22 mouse cellular contexts compared by ENCODE assay signal in the genomic region with DNA sequence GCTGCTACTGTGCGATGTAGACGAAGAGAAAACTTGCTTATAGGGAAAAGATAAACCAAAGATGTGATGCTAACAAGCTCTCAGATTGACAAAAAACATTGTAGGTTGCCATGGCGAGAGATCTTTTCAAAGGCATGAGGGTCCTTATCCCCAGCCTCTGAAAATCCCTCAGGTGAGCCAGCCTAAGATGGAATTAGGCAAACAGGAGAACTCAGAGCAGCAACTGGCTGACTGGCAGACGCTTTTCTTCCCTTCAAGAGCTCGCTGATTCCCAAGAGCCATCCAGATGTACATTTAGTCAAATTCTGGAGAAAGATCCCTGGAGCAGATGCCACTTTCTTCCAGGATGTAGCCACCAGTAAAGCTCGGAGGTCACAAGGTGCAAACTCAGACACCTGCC.
DNase-seq lines count a peak whose midpoint lies in the region; ATAC-seq and TF ChIP-seq lines count a peak whose summit lies in the region.
"Had no signal": no experiment of that assay in that cellular context is flagged by ENCODE, and none has a peak within 500 bp of the region (broad histone marks: within the 10 kb centered on the region; RNA-seq: fewer than 3 reads in every experiment).

No protein-coding gene starts in this region.

- TF ChIP-seq CTCF in hindbrain, postnatal 0 days (IDR thresholded peaks at IDR 0.05; ENCODE audit: low read depth): no peak

- H3K27ac ChIP-seq in midbrain, embryonic 11.5 days (ENCODE audit: low read depth, low read length): 0 out of 2 replicates have a peak overlapping the region, but pooled peaks have one; percentile 15
- no peak overlapping the region for H3K27ac ChIP-seq in midbrain, embryonic 10.5 days (replicated peaks)
- H3K27ac ChIP-seq in forebrain, embryonic 16.5 days (ENCODE audit: low read length): peak overlapping the region; percentile 82
- H3K27ac ChIP-seq in hindbrain, postnatal 0 days: peak overlapping the region; percentile 60; the same call in 1 of the 2 replicates
- H3K27ac ChIP-seq in neural tube, embryonic 15.5 days (replicated peaks): 0 out of 2 replicates have a peak overlapping the region, but pooled peaks have one; percentile 38
- H3K27ac ChIP-seq: embryonic facial prominence, embryonic 10.5 days; layer of hippocampus, adult 2 months; liver, embryonic 15.5 days; macrophage had no signal

- no peaks in the 10 kb centered on the region for H3K4me1 ChIP-seq in midbrain, embryonic 11.5 days (ENCODE audit: control insufficient read depth, insufficient read depth, low read length)
- peaks cover 11% of the 10 kb centered on the region for H3K4me1 ChIP-seq in midbrain, embryonic 10.5 days
- peaks cover 16% of the 10 kb centered on the region for H3K4me1 ChIP-seq in forebrain, embryonic 16.5 days (replicated peaks; ENCODE audit: control insufficient read depth, insufficient read depth, low read length)
- peaks cover 6% of the 10 kb centered on the region; the same call in 1 of the 2 replicates for H3K4me1 ChIP-seq in hindbrain, postnatal 0 days (ENCODE audit: insufficient read depth, low read length)
- peaks cover 11% of the 10 kb centered on the region for H3K4me1 ChIP-seq in neural tube, embryonic 15.5 days
- H3K4me1 ChIP-seq: liver, embryonic 15.5 days had no signal

- H3K36me3 ChIP-seq in midbrain, embryonic 11.5 days (ENCODE audit: control insufficient read depth, insufficient read depth, low read length): no peaks in the 10 kb centered on the region
- no peaks in the 10 kb centered on the region for H3K36me3 ChIP-seq in midbrain, embryonic 10.5 days
- H3K36me3 ChIP-seq in forebrain, embryonic 16.5 days (ENCODE audit: control insufficient read depth, insufficient read depth): no peaks in the 10 kb centered on the region
- no peaks in the 10 kb centered on the region for H3K36me3 ChIP-seq in hindbrain, postnatal 0 days (ENCODE audit: insufficient read depth, low read length)
- H3K36me3 ChIP-seq in neural tube, embryonic 15.5 days: no peaks in the 10 kb centered on the region
- H3K36me3 ChIP-seq: embryonic facial prominence, embryonic 10.5 days; G1E; liver, embryonic 15.5 days had no signal

- H3K4me3 ChIP-seq in midbrain, embryonic 11.5 days (ENCODE audit: low read depth, low read length): no peak overlapping the region
- no peak overlapping the region for H3K4me3 ChIP-seq in midbrain, embryonic 10.5 days
- no peak overlapping the region for H3K4me3 ChIP-seq in forebrain, embryonic 16.5 days (replicated peaks; ENCODE audit: low read length)
- H3K4me3 ChIP-seq in hindbrain, postnatal 0 days (ENCODE audit: low read length): no peak overlapping the region
- H3K4me3 ChIP-seq in neural tube, embryonic 15.5 days (replicated peaks): no peak overlapping the region
- H3K4me3 ChIP-seq: liver, embryonic 15.5 days had no signal

- no peaks in the 10 kb centered on the region for H3K9me3 ChIP-seq in midbrain, embryonic 11.5 days (ENCODE audit: control insufficient read depth, low read length)
- no peaks in the 10 kb centered on the region for H3K9me3 ChIP-seq in midbrain, embryonic 10.5 days (replicated peaks)
- no peaks in the 10 kb centered on the region for H3K9me3 ChIP-seq in forebrain, embryonic 16.5 days (ENCODE audit: control insufficient read depth, low read length)
- no peaks in the 10 kb centered on the region for H3K9me3 ChIP-seq in hindbrain, postnatal 0 days (ENCODE audit: low read length)
- H3K9me3 ChIP-seq in neural tube, embryonic 15.5 days (replicated peaks): no peaks in the 10 kb centered on the region
- H3K9me3 ChIP-seq: embryonic facial prominence, embryonic 10.5 days; liver, embryonic 15.5 days had no signal

- WGBS in midbrain, embryonic 11.5 days: 46% methylated on average over 6 of the region's 6 CpGs
- WGBS in midbrain, embryonic 10.5 days: 58% methylated on average over 6 of the region's 6 CpGs
- 9% methylated on average over 6 of the region's 6 CpGs for WGBS in forebrain, embryonic 16.5 days
- WGBS in hindbrain, postnatal 0 days: 51% methylated on average over 6 of the region's 6 CpGs
- 65% methylated on average over 6 of the region's 6 CpGs for WGBS in neural tube, embryonic 15.5 days

- H3K9ac ChIP-seq in midbrain, embryonic 11.5 days (ENCODE audit: low read length): no peak overlapping the region
- H3K9ac ChIP-seq in forebrain, embryonic 16.5 days (replicated peaks; ENCODE audit: low read depth, low read length): peak overlapping the region; percentile 38
- H3K9ac ChIP-seq in hindbrain, postnatal 0 days (replicated peaks; ENCODE audit: low read length): no peak overlapping the region; the same call in 1 of the 2 replicates
- H3K9ac ChIP-seq in neural tube, embryonic 15.5 days (replicated peaks): no peak overlapping the region
- H3K9ac ChIP-seq: liver, embryonic 15.5 days had no signal

- DNase-seq in midbrain, embryonic 11.5 days (ENCODE audit: low spot score, missing footprints): peak; percentile 83
- no peak for DNase-seq in midbrain, embryonic 10.5 days (ENCODE audit: low spot score)
- DNase-seq in hindbrain, postnatal 0 days (ENCODE audit: low spot score): no peak
- DNase-seq in cerebellum, adult 8-10 months: no peak
- no peak for DNase-seq in frontal cortex, postnatal 25 days (ENCODE audit: low spot score in 2 of 2)
- DNase-seq in gastrocnemius, adult 8-10 months (ENCODE audit: low spot score in 2 of 2): no peak
- DNase-seq: cerebellum, adult 18-20 months; cerebellum, postnatal 36 days; gastrocnemius, postnatal 25 days; kidney, postnatal 10 days; right cerebral cortex, adult 18-20 months; spleen, adult 18-20 months; thymus, postnatal 4 days had no signal

- 0 out of 2 replicates have a peak, but pooled peaks have one; percentile 0 for ATAC-seq in midbrain, embryonic 11.5 days (ENCODE audit: low FRiP score)
- ATAC-seq in forebrain, embryonic 16.5 days: no peak
- ATAC-seq in hindbrain, postnatal 0 days: no peak; the same call in 1 of the 2 replicates
- no peak for ATAC-seq in neural tube, embryonic 15.5 days (ENCODE audit: low FRiP score)
- ATAC-seq: activated CD4-positive, CD25-positive, alpha-beta regulatory T cell, adult 4 months; intestine, postnatal 0 days had no signal

- no peak overlapping the region for H3K4me2 ChIP-seq in midbrain, embryonic 11.5 days
- peak overlapping the region; percentile 48 for H3K4me2 ChIP-seq in forebrain, embryonic 16.5 days (ENCODE audit: low read length)
- no peak overlapping the region for H3K4me2 ChIP-seq in hindbrain, postnatal 0 days (ENCODE audit: low read depth, low read length)
- no peak overlapping the region for H3K4me2 ChIP-seq in neural tube, embryonic 15.5 days
- H3K4me2 ChIP-seq: liver, embryonic 15.5 days had no signal

- H3K27me3 ChIP-seq in midbrain, embryonic 11.5 days (ENCODE audit: control insufficient read depth, insufficient read depth, low read length): no peaks in the 10 kb centered on the region
- H3K27me3 ChIP-seq in midbrain, embryonic 10.5 days (ENCODE audit: low read depth, poor library complexity, severe bottlenecking): no peaks in the 10 kb centered on the region; the same call in 1 of the 2 replicates
- H3K27me3 ChIP-seq in forebrain, embryonic 16.5 days (replicated peaks; ENCODE audit: control insufficient read depth, insufficient read depth, low read length): 0 out of 2 replicates have a peak, but pooled peaks cover 2% of the 10 kb centered on the region
- H3K27me3 ChIP-seq in hindbrain, postnatal 0 days (ENCODE audit: insufficient read depth, low read length): no peaks in the 10 kb centered on the region
- no peaks in the 10 kb centered on the region for H3K27me3 ChIP-seq in neural tube, embryonic 15.5 days (replicated peaks)
- H3K27me3 ChIP-seq: liver, embryonic 15.5 days had no signal
